Mouse (Mus musculus) testis, postnatal 14 days (tissue): ENCODE measurements around the gene Ruvbl2.

Source experiments
- DNase-seq: peaks from one replicate; pipeline ENCODE4 v3.0.0; 2021; ENCODE audit warnings: low spot score

Ruvbl2 gene

DNA sequence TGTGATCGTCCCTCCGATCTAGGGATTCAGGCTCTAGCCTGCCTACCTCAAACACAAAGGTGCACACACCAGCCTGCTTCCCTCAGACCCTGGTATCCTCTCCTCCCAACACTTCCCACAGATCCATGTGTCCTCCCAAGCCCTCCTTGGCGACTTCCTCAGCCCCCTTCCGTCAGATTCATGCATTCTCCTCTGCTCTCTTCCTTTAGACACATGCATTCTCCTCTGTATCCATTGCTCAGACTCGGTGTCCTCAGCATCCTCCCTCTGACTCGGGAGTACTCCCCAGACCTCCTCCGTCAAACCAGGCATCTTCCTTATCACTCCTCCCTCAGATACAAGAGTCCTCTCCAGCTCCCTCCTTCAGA is 4.1 kb downstream of the Ruvbl2 start:
- DNase-seq, result no peak

DNA sequence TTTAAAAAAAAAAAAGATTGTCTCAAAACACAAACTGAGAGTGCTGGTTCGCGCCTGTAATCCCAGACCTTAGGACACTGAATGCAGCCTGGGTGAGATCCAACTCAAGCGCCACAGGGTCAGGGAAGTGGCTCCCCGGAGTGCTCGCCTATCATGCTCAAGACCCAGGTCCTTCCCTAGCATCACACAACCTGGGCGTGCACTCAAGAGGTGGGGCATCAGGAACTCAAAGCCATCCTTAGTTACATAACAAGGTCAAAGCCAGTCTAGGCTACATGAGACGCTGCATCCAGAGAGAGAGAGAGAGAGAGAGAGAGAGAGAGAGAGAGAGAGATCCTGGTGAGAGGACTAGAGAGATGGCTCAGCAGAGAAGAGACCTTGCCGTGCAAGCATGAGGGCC is 11.3 kb downstream of the Ruvbl2 start:
- no peak for DNase-seq

GRCm38 (mm10) chr7:45421194-45421593 is 16.7 kb downstream of the Ruvbl2 start:
- no peak for DNase-seq

- DNase-seq, result no peak
Measured at GRCm38 (mm10) chr7:45420615-45420919, 17.3 kb downstream of the Ruvbl2 start, which contains the start of gene Lhb. Gene Lhb (plus strand): TSS chr7:45420820.

GRCm38 (mm10) chr7:45419859-45420614 is 17.9 kb downstream of the Ruvbl2 start:
- no peak for DNase-seq

GRCm38 (mm10) chr7:45417962-45418492 is 19.9 kb downstream of the Ruvbl2 start:
- DNase-seq, result no peak

DNA sequence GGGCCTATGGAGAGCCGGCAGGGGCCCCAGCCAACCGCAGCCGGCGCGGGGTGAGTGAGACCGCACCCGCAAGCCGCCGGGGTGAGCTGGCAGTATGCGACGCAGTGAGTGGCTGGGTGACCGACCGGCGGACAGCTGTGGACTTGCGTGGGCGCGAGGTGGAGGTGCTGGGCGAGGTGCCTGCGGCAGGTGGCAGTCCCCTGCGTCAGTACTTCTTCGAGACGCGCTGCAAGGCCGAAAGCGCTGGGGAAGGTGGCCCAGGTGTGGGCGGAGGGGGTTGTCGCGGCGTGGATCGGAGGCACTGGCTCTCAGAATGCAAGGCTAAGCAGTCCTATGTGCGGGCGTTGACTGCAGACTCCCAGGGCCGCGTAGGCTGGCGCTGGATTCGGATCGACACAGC is 22.3 kb downstream of the Ruvbl2 start:
- no peak for DNase-seq

- DNase-seq, result no peak
Measured at GRCm38 (mm10) chr7:45414740-45415224, 23.1 kb downstream of the Ruvbl2 start.

GRCm38 (mm10) chr7:45413864-45414739 is 23.8 kb downstream of the Ruvbl2 start:
- DNase-seq, result peak; percentile 49

DNA sequence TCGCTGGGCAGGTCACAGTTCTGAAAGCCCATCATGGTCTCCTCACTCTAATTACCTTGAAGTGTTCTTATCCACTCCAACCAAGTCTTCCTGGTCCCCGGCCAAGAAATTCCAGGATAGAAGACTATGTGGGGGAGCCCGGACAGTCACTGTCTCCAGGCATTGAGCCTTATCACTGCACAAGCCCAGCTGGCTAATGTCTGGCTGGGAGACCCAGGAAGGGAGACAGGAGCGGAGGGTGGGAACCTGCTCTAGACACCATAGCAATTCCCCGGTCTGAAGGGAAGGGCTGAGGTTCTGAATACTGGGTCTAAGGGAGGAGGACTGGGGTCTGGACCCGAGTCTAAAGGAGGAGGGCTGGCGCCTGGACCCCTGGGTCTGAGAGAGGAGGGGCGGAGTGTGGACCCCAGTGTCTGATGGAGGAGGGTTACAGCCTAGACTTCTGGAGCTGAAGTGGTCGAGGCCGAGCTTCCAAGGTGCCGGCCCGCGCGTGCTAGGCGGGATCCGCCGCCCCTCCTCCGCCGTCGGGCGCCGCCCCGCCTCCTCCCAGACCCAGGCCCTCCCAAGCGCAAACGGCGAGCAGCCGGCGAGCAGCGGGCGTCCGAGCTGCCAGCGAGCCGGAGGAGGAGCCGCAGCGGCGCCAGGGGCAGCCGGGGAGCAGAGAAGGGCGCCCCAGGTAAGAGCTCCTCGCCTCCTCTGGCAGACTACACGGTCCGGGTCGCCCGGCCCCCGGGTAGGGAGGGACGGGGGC is 24.6 kb downstream of the Ruvbl2 start, which contains the start of gene Ntf5:
Ntf5 (plus strand) TSS at position 583 of the 751 bp plus-strand sequence.
- DNase-seq, result peak; percentile 67

DNA sequence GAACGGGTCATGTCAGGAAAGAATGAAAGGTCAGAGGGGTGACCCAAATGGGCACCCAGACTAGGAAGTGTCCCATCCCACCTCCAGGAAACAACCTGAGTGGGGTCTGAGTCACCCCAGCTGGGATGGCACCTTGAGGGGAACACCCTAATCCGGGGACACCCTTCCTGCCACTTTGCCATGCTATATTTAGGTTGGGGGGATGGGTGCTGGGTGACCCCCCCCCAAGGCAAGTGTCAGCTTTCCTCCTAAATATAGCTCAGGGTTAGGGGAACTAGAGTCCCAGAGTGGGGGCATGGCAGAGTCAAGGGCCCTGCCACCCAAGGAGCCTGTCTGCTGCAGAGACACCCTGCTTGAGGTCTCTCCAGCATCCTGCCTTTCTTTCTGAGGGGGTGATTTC is 25.5 kb downstream of the Ruvbl2 start:
- DNase-seq, result no peak

DNA sequence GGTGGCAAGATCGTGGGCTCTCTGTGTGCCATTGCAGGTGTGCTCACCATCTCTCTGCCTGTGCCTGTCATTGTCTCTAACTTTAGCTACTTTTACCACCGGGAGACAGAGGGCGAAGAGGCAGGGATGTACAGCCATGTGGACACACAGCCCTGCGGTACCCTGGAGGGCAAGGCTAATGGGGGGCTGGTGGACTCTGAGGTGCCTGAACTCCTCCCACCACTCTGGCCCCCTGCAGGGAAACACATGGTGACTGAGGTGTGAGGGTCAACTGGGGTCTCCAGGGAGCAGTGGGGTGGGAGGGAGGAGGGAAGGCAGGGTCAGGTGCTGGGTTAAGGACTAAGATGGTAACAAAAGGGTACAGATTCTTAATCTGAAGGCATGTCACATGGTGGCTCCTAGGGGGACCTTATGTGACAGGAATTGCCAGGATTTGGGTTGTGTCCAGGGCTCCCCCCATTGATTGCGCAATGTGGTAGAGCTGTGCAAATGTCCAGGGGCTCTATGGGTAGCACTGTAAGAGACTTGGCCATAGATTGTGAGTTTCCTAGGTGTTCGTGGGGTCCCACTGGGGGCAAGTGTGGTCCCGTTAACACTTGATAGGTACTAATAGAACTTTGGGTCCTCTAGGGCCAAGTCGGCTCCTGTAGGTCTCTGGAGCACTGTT is 28.3 kb downstream of the Ruvbl2 start:
- no peak for DNase-seq

DNA sequence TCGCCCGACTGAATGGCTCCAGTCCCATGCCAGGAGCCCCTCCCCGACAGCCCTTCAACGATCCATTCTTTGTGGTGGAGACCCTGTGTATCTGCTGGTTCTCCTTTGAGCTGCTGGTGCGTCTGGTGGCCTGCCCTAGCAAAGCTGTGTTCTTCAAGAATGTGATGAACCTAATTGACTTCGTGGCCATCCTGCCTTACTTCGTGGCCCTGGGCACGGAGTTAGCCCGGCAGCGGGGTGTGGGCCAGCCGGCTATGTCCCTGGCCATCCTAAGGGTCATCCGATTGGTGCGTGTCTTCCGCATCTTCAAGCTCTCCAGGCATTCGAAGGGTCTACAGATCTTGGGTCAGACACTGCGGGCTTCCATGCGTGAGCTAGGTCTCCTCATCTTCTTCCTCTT is 28.9 kb downstream of the Ruvbl2 start:
- no peak for DNase-seq

DNA sequence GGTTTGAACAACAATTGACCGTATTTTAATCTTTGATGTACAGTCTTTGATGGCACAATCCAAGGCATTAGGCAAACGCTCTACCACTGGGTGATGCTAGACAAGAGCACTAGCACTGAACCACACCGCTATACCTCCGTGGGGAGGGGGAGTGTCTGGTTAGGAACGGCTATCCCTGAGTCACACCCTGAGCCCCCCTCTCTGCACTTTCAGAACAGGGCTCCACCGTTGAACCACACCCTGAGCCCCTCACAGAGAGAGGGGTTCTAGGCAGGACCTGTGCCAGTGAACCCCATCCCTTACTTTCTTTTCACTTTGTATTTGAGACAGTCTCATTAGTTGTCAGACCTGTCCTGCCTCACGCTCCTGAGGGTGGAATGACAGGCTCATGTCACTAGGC is 29.5 kb downstream of the Ruvbl2 start:
- DNase-seq, result no peak

GRCm38 (mm10) chr7:45407836-45408235 is 30.1 kb downstream of the Ruvbl2 start:
- no peak for DNase-seq

DNA sequence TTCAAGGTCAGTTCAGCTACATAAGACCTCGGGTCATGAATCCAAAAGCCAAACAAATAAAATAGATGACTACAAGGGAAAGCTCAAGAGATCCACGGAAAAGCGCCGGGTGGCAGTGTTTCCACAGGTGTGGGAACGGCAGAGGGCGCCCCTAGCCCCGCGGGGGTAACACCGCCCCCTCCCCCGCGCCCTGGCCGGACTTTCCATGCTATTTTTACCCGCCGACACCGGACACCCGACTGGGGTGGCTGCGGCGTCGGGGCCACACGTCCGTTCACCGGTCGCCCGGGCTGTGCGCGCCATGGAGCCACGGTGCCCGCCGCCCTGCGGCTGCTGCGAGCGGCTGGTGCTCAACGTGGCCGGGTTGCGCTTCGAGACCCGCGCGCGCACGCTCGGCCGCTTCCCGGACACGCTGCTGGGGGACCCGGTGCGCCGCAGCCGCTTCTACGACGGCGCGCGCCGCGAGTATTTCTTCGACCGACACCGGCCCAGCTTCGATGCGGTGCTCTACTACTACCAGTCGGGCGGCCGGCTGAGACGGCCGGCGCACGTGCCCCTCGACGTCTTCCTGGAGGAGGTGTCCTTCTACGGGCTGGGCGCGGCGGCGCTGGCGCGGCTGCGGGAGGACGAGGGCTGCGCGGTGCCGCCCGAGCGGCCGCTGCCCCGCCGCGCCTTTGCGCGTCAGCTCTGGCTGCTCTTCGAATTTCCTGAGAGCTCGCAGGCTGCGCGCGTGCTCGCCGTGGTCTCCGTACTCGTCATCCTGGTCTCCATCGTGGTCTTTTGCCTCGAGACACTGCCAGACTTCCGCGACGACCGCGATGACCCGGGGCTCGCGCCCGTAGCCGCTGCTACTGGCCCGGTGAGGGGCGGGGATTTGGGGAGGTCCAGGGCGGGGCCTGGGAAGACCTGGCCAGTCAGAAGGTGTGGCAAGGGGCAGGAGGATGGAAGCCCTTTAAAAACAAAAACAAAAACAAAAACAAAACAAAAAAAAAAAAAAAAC is 31.4 kb downstream of the Ruvbl2 start:
- DNase-seq, result no peak

DNA sequence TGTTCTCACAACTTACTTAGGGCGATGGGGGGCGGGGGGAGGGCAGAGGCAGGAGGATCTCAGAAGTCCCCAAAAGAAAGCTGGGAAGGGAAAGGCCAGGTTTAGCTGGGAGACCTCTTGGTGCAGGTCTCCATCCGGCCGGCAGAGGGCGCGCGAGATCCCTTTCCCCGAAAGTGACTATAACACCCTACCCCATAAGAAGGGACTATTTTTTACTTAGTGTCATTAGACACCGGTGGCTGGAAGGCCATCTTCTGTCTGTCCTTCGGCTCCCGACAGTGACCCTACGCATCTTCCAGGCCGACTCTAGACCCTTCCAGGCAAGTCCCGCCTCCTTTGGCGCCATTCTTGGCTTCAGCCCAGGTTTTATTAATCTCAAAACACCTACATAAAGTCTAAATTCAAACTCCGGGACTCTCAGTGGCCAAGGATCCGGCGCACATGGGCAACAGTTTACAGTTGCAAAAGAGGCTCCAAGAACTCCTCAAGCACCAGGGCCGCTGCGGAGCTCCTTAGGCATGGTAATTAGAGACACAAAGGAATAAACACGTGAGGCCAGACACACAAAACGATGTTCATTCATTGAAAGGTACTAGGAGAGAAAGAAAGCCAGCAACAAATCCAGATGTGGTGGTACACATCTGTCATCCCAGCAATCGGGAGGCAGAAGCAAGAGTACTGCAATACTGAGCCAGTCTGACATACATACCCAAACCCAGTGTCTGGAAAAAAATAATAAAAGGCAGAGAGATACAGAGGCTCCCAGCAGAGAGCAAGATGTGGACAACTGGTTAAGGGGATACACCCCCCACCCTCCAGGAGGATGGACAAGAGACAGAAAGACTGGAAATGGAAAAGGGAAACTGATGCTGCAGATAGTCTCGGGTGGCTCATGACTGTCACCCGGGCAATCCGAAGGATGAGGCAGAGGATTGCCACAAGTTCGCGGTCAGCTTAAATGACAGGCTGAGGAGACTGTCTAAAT is 32.5 kb downstream of the Ruvbl2 start, which contains the start of gene Kcna7:
Kcna7 (plus strand) TSS at position 563 of the 985 bp plus-strand sequence.
- peak; percentile 72 for DNase-seq

DNA sequence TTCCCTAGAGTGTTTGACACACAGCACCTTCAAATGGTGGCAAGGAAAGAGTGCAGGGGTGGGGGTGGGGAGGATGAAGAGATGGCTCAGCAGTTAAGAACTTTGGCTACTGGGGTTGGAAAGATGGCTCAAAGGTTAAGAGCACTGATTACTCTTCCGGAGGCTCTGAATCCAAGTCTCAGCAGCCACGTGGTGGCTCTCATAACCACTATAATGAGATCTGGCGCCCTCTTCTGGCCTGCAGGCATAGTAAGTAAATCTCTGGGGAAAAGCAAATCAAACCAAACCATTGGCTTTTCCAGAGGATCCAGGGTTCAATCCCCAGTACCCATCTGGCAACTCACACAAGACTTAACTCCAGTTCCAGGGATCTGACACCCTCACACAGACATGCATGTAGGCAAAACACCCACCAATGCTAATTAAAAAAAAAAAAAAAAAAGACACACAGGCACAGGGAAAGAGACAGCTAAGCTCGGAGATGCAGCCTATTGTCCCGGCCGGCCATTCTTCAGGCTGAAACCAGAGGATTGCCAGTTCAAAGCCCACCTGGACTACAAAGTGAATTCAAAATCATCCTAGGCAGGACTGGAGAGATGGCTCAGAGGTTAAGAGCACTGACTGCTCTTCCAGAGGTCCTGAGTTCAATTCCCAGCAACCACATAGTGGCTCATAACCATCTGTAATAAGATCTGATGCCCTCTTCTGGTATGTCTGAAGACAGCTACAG is 34.2 kb downstream of the Ruvbl2 start:
- no peak for DNase-seq
